Mouse (Mus musculus): Measurements from ENCODE around the gene Npepps. TPM values are rescaled to one million over a fixed set of nuclear protein-coding genes. Genes with fewer than 3 reads are reported as not detected.

Gene Npepps
- polyA plus RNA-seq, 2 experiments, result 8.5 to 15.1 TPM

GRCm38 (mm10) chr11:97296542-97296941 is 16.1 kb upstream of the Npepps start:
- 80% methylated on average over 3 of the region's 4 CpGs for WGBS (ENCODE audit: insufficient replicate concordance)
- TF ChIP-seq CTCF (IDR thresholded peaks at IDR 0.05; ENCODE audit: low read depth), result no peak
- ATAC-seq (ENCODE audit: insufficient read depth) (no peak), DNase-seq (ENCODE audit: low read depth in 3 of 3, low spot score in 3 of 3) (no peak)
- Histone ChIP-seq H3K9me3 (ENCODE audit: control insufficient read depth, low read length) (no peaks in the 10 kb centered on the region), H3K4me2 (ENCODE audit: low read depth) (no peak overlapping the region), H3K36me3 (replicated peaks; ENCODE audit: control insufficient read depth, insufficient read depth, low read depth) (no peaks in the 10 kb centered on the region), H3K4me3 (ENCODE audit: insufficient read depth in 1 of 2, low read depth in 2 of 2, low read length in 2 of 2) (no peak overlapping the region), H3K27ac (no peak overlapping the region), H3K4me1 (replicated peaks; ENCODE audit: control insufficient read depth in 2 of 2, insufficient read depth in 2 of 2, low read length in 1 of 2) (no peaks in the 10 kb centered on the region), H3K9ac (replicated peaks) (no peak overlapping the region), H3K27me3 (ENCODE audit: control insufficient read depth, insufficient read depth, low read length) (no peaks in the 10 kb centered on the region)

- no peak for DNase-seq (ENCODE audit: low read depth in 3 of 3, low spot score in 3 of 3)
- no peaks in the 10 kb centered on the region for H3K9me3 ChIP-seq (ENCODE audit: control insufficient read depth, low read length)
- H3K4me3 ChIP-seq (ENCODE audit: insufficient read depth in 1 of 2, low read depth in 2 of 2, low read length in 2 of 2), result no peak overlapping the region
- ATAC-seq (ENCODE audit: insufficient read depth), result no peak
- H3K27me3 ChIP-seq (ENCODE audit: control insufficient read depth, insufficient read depth, low read length), result no peaks in the 10 kb centered on the region
- no peaks in the 10 kb centered on the region for H3K36me3 ChIP-seq (replicated peaks; ENCODE audit: control insufficient read depth, insufficient read depth, low read depth)
- no peak overlapping the region for H3K4me2 ChIP-seq (ENCODE audit: low read depth)
- H3K9ac ChIP-seq (replicated peaks), result no peak overlapping the region
- no peak overlapping the region for H3K27ac ChIP-seq
- no peak for TF ChIP-seq CTCF (IDR thresholded peaks at IDR 0.05; ENCODE audit: low read depth)
- no peak for TF ChIP-seq EP300 (IDR thresholded peaks at IDR 0.05; ENCODE audit: low read depth)
- 65% methylated on average over 1 of the region's 1 CpGs for WGBS (ENCODE audit: insufficient replicate concordance)
- H3K4me1 ChIP-seq (replicated peaks; ENCODE audit: control insufficient read depth in 2 of 2, insufficient read depth in 2 of 2, low read length in 1 of 2), result no peaks in the 10 kb centered on the region
Observed at GRCm38 (mm10) chr11:97292731-97293130, 12.3 kb upstream of the Npepps start.

GRCm38 (mm10) chr11:97289276-97290230 is 9.1 kb upstream of the Npepps start:
- Histone ChIP-seq H3K4me2 (ENCODE audit: low read depth) (no peak overlapping the region), H3K9ac (replicated peaks) (no peak overlapping the region), H3K36me3 (replicated peaks; ENCODE audit: control insufficient read depth, insufficient read depth, low read depth) (no peaks in the 10 kb centered on the region), H3K9me3 (ENCODE audit: control insufficient read depth, low read length) (no peaks in the 10 kb centered on the region), H3K27me3 (ENCODE audit: control insufficient read depth, insufficient read depth, low read length) (no peaks in the 10 kb centered on the region), H3K4me3 (ENCODE audit: insufficient read depth in 1 of 2, low read depth in 2 of 2, low read length in 2 of 2) (no peak overlapping the region), H3K4me1 (replicated peaks; ENCODE audit: control insufficient read depth in 2 of 2, insufficient read depth in 2 of 2, low read length in 1 of 2) (no peaks in the 10 kb centered on the region), H3K27ac (no peak overlapping the region)
- ATAC-seq (ENCODE audit: insufficient read depth), result no peak
- DNase-seq (ENCODE audit: low read depth in 3 of 3, low spot score in 3 of 3), result no peak
- 48% methylated on average over 12 of the region's 12 CpGs for WGBS (ENCODE audit: insufficient replicate concordance)
- no peak for TF ChIP-seq EP300 (IDR thresholded peaks at IDR 0.05; ENCODE audit: low read depth)
- no peak for TF ChIP-seq CTCF (IDR thresholded peaks at IDR 0.05; ENCODE audit: low read depth)

DNA sequence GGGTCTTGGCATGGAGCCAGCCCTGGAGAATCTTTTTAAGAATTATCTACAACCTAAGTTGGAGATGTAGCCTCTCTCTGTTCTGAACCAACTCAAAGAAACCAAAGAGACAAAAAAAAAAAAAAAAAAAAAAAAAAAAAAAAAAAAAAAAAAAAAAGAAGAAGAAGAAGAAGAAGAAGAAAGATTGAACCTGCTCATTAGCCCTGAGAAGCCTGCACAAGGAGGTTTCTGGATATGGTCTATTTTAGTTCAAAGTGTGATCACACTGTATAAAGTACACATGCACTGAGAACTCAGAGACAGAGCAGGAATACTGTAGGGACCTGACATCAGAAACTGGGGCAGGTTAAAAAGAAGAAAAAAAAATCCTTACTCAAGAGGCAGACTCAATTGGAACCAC is 7.2 kb upstream of the Npepps start:
- no peak for TF ChIP-seq EP300 (IDR thresholded peaks at IDR 0.05; ENCODE audit: low read depth)
- TF ChIP-seq CTCF (IDR thresholded peaks at IDR 0.05; ENCODE audit: low read depth), result no peak
- Histone ChIP-seq H3K4me2 (ENCODE audit: low read depth) (no peak overlapping the region), H3K4me1 (replicated peaks; ENCODE audit: control insufficient read depth in 2 of 2, insufficient read depth in 2 of 2, low read length in 1 of 2) (no peaks in the 10 kb centered on the region), H3K9me3 (ENCODE audit: control insufficient read depth, low read length) (no peaks in the 10 kb centered on the region), H3K4me3 (ENCODE audit: insufficient read depth in 1 of 2, low read depth in 2 of 2, low read length in 2 of 2) (no peak overlapping the region), H3K36me3 (replicated peaks; ENCODE audit: control insufficient read depth, insufficient read depth, low read depth) (no peaks in the 10 kb centered on the region), H3K27ac (no peak overlapping the region), H3K9ac (replicated peaks) (no peak overlapping the region), H3K27me3 (ENCODE audit: control insufficient read depth, insufficient read depth, low read length) (no peaks in the 10 kb centered on the region)
- ATAC-seq (ENCODE audit: insufficient read depth), result no peak
- no peak for DNase-seq (ENCODE audit: low read depth in 3 of 3, low spot score in 3 of 3)

- no peak for ATAC-seq (ENCODE audit: insufficient read depth)
- H3K4me1 ChIP-seq (replicated peaks; ENCODE audit: control insufficient read depth in 2 of 2, insufficient read depth in 2 of 2, low read length in 1 of 2), result no peaks in the 10 kb centered on the region
- TF ChIP-seq CTCF (IDR thresholded peaks at IDR 0.05; ENCODE audit: low read depth), result no peak
- no peak for TF ChIP-seq EP300 (IDR thresholded peaks at IDR 0.05; ENCODE audit: low read depth)
Observed at GRCm38 (mm10) chr11:97286973-97287372, 6.5 kb upstream of the Npepps start.

More at GRCm38 (mm10) chr11:97286973-97287372, 6.5 kb upstream of the Npepps start:
- no peak overlapping the region for H3K4me2 ChIP-seq (ENCODE audit: low read depth)
- H3K27me3 ChIP-seq (ENCODE audit: control insufficient read depth, insufficient read depth, low read length), result no peaks in the 10 kb centered on the region
- no peak overlapping the region for H3K4me3 ChIP-seq (ENCODE audit: insufficient read depth in 1 of 2, low read depth in 2 of 2, low read length in 2 of 2)
- no peaks in the 10 kb centered on the region for H3K9me3 ChIP-seq (ENCODE audit: control insufficient read depth, low read length)
- H3K27ac ChIP-seq, result no peak overlapping the region
- no peak overlapping the region for H3K9ac ChIP-seq (replicated peaks)
- no peaks in the 10 kb centered on the region for H3K36me3 ChIP-seq (replicated peaks; ENCODE audit: control insufficient read depth, insufficient read depth, low read depth)
- DNase-seq (ENCODE audit: low read depth in 3 of 3, low spot score in 3 of 3), result no peak
- 46% methylated on average over 6 of the region's 6 CpGs for WGBS (ENCODE audit: insufficient replicate concordance)
